Mouse (Mus musculus): ENCODE measurements around the gene Nt5c3b. TPM values are rescaled to one million over a fixed set of nuclear protein-coding genes. Genes with fewer than 3 reads are reported as not detected.
A peak's percentile ranks its signal among the peaks of the same experiment; 100 is the strongest.

The Nt5c3b gene
- total and polyA plus RNA-seq, 2 experiments from 2014 or later = 68.3 to 84.7 TPM

DNA sequence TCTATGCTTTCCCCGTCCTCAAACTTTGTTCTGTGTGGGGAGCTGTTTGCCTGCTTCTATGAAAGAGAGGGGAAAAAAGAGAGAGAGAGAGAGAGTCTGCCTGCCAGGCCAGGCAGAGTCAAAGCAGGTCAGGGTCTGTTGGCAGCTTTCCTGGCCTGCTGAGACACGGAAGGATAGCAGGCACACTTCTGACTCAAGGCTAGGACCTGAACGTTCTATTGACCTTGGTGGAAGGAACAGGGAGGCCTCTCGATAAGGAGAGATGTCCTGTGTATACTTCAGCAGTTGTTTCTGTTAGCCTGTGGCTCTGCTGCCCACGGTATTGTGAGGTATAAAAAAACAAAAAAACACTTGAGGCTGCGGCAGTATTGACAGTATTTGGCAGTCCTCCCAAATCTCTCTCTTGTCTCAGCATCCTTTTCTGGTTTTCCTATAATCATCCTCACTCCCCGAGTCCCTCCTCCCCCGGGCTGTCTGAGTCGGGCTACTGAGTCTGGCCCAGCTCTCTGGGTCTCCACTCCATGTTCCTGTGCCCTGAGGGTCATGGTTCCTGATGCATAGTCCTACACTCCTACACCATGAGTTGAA is 12.9 kb downstream of the Nt5c3b start:
- Histone ChIP-seq H3K27ac (ENCODE audit: low read depth) (peak overlapping the region; percentile 82), H3K9ac (replicated peaks; ENCODE audit: low read depth, low read length) (0 out of 2 replicates have a peak overlapping the region, but pooled peaks have one; percentile 11), H3K27me3 (ENCODE audit: control insufficient read depth, insufficient read depth, low read length) (no peaks in the 10 kb centered on the region), H3K4me3 (ENCODE audit: low read depth, low read length) (no peak overlapping the region), H3K36me3 (replicated peaks; ENCODE audit: control insufficient read depth, insufficient read depth, low read length) (peaks cover 19% of the 10 kb centered on the region), H3K4me2 (ENCODE audit: low read depth, low read length) (no peak overlapping the region), H3K9me3 (replicated peaks; ENCODE audit: control insufficient read depth, low read length) (no peaks in the 10 kb centered on the region), H3K4me1 (ENCODE audit: control insufficient read depth, insufficient read depth) (peaks cover 32% of the 10 kb centered on the region)
- peak; percentile 45; the same call in 1 of the 2 replicates for TF ChIP-seq EP300 (IDR thresholded peaks at IDR 0.05; ENCODE audit: low read depth)
- TF ChIP-seq CTCF (IDR thresholded peaks at IDR 0.05; ENCODE audit: low read depth) = no peak
- 11% methylated on average over 9 of the region's 9 CpGs for WGBS
- DNase-seq (ENCODE audit: low spot score) (peak; percentile 63), ATAC-seq (ENCODE audit: insufficient read depth, low read depth) (peak; percentile 72)

DNA sequence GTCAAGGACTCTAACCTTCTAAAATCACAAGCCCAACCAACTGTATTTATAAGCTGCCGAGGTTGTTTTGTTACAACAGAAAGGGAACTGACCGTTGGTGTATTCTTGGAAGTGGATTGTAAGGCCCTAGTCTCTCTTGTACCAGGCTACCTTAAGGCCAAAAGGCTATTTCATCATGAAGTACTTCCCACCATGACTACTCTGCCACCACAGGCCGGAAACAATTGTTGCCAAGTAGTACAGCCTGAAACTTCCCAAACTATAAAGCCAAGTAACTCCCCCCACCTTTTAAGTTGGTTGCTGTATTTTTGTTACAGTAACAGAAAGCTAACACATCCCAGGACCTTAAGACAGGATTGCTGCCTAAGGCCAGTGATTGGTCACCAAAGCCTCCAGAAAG is 14.8 kb downstream of the Nt5c3b start:
- 74% methylated on average over 3 of the region's 3 CpGs for WGBS
- no peak overlapping the region for H3K27ac ChIP-seq (ENCODE audit: low read depth)
- H3K9ac ChIP-seq (replicated peaks; ENCODE audit: low read depth, low read length) = no peak overlapping the region
- peaks cover 15% of the 10 kb centered on the region for H3K36me3 ChIP-seq (replicated peaks; ENCODE audit: control insufficient read depth, insufficient read depth, low read length)
- H3K4me3 ChIP-seq (ENCODE audit: low read depth, low read length) = no peak overlapping the region
- H3K9me3 ChIP-seq (replicated peaks; ENCODE audit: control insufficient read depth, low read length) = no peaks in the 10 kb centered on the region
- peaks cover 32% of the 10 kb centered on the region for H3K4me1 ChIP-seq (ENCODE audit: control insufficient read depth, insufficient read depth)
- no peak for TF ChIP-seq EP300 (IDR thresholded peaks at IDR 0.05; ENCODE audit: low read depth)
- no peak for TF ChIP-seq CTCF (IDR thresholded peaks at IDR 0.05; ENCODE audit: low read depth)
- ATAC-seq (ENCODE audit: insufficient read depth, low read depth) (no peak), DNase-seq (ENCODE audit: low spot score) (no peak)
- no peaks in the 10 kb centered on the region for H3K27me3 ChIP-seq (ENCODE audit: control insufficient read depth, insufficient read depth, low read length)
- H3K4me2 ChIP-seq (ENCODE audit: low read depth, low read length) = no peak overlapping the region

GRCm38 (mm10) chr11:100425851-100426250 is 15.8 kb downstream of the Nt5c3b start:
- peaks cover 31% of the 10 kb centered on the region for H3K4me1 ChIP-seq (ENCODE audit: control insufficient read depth, insufficient read depth)
- H3K9me3 ChIP-seq (replicated peaks; ENCODE audit: control insufficient read depth, low read length) = no peaks in the 10 kb centered on the region
- no peak overlapping the region for H3K4me3 ChIP-seq (ENCODE audit: low read depth, low read length)
- no peaks in the 10 kb centered on the region for H3K27me3 ChIP-seq (ENCODE audit: control insufficient read depth, insufficient read depth, low read length)
- TF ChIP-seq EP300 (IDR thresholded peaks at IDR 0.05; ENCODE audit: low read depth) = no peak
- TF ChIP-seq CTCF (IDR thresholded peaks at IDR 0.05; ENCODE audit: low read depth) = peak; percentile 66
- DNase-seq (ENCODE audit: low spot score) = peak; percentile 45
- WGBS = 11% methylated on average over 7 of the region's 7 CpGs
- no peak overlapping the region; the same call in 1 of the 2 replicates for H3K27ac ChIP-seq (ENCODE audit: low read depth)
- peak; percentile 36; the same call in 1 of the 2 replicates for ATAC-seq (ENCODE audit: insufficient read depth, low read depth)
- H3K9ac ChIP-seq (replicated peaks; ENCODE audit: low read depth, low read length) = no peak overlapping the region
- peaks cover 23% of the 10 kb centered on the region for H3K36me3 ChIP-seq (replicated peaks; ENCODE audit: control insufficient read depth, insufficient read depth, low read length)
- no peak overlapping the region for H3K4me2 ChIP-seq (ENCODE audit: low read depth, low read length)

- Histone ChIP-seq H3K4me1 (ENCODE audit: control insufficient read depth, insufficient read depth) (peaks cover 13% of the 10 kb centered on the region; the same call in 1 of the 2 replicates), H3K9me3 (replicated peaks; ENCODE audit: control insufficient read depth, low read length) (no peaks in the 10 kb centered on the region), H3K27ac (ENCODE audit: low read depth) (no peak overlapping the region), H3K36me3 (replicated peaks; ENCODE audit: control insufficient read depth, insufficient read depth, low read length) (peaks cover 31% of the 10 kb centered on the region), H3K27me3 (ENCODE audit: control insufficient read depth, insufficient read depth, low read length) (no peaks in the 10 kb centered on the region), H3K4me2 (ENCODE audit: low read depth, low read length) (no peak overlapping the region), H3K4me3 (ENCODE audit: low read depth, low read length) (no peak overlapping the region), H3K9ac (replicated peaks; ENCODE audit: low read depth, low read length) (no peak overlapping the region)
- WGBS = 92% methylated on average over 7 of the region's 7 CpGs
- no peak for ATAC-seq (ENCODE audit: insufficient read depth, low read depth)
- DNase-seq (ENCODE audit: low spot score) = no peak
- TF ChIP-seq EP300 (IDR thresholded peaks at IDR 0.05; ENCODE audit: low read depth) = no peak
- TF ChIP-seq CTCF (IDR thresholded peaks at IDR 0.05; ENCODE audit: low read depth) = no peak
These were observed 17.8 kb downstream of the Nt5c3b start for GRCm38 (mm10) chr11:100423836-100424235.

DNA sequence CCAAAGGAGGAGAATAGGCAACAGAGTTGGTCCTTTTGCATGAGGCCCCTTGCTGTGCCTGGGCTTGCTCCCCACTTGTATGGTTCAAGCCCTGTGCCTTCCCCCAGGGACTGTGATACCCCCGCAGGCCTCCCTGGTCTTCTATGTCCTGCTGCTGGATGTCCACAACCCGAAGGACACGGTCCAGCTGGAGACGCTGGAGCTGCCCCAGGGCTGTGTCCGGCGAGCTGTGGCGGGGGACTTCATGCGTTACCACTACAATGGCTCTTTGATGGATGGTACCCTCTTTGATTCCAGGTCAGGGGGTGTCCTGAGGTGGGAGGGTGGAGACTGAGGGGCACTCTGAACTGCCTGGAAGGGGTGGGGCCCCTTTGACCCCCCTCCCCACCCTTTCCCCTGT is 20.1 kb downstream of the Nt5c3b start:
- Histone ChIP-seq H3K4me3 (ENCODE audit: low read depth, low read length) (no peak overlapping the region), H3K4me2 (ENCODE audit: low read depth, low read length) (no peak overlapping the region), H3K9ac (replicated peaks; ENCODE audit: low read depth, low read length) (no peak overlapping the region), H3K27me3 (ENCODE audit: control insufficient read depth, insufficient read depth, low read length) (no peaks in the 10 kb centered on the region), H3K27ac (ENCODE audit: low read depth) (no peak overlapping the region), H3K4me1 (ENCODE audit: control insufficient read depth, insufficient read depth) (peaks cover 12% of the 10 kb centered on the region), H3K9me3 (replicated peaks; ENCODE audit: control insufficient read depth, low read length) (no peaks in the 10 kb centered on the region), H3K36me3 (replicated peaks; ENCODE audit: control insufficient read depth, insufficient read depth, low read length) (peaks cover 31% of the 10 kb centered on the region)
- no peak for DNase-seq (ENCODE audit: low spot score)
- TF ChIP-seq EP300 (IDR thresholded peaks at IDR 0.05; ENCODE audit: low read depth) (no peak), CTCF (IDR thresholded peaks at IDR 0.05; ENCODE audit: low read depth) (no peak)
- 70% methylated on average over 8 of the region's 8 CpGs for WGBS
- ATAC-seq (ENCODE audit: insufficient read depth, low read depth) = no peak
